Mouse (Mus musculus): ENCODE measurements around the gene Nbea. TPM values are rescaled to one million over a fixed set of nuclear protein-coding genes. Genes with fewer than 3 reads are reported as not detected.

Nbea gene
- polyA plus RNA-seq, 1 experiment from 2014 or later: 54.2 TPM

DNA sequence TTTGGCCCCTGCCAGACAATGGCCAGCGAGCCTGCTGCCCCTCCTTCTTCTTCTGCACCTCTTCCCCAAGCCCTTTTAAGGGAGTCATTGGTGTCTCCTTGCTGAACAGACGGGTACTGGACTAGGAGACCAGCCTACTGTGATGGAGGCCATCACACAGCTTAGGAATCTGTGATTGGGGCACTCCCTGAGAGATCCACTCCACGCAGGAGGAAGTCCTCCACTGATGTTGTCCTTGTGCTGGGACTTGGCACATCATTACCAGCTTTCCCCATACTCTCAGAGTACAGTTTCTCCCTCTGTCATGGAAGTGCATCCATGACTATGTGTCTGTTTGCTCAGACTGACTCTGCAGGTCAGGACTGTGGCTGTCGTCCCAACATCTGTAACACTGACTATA, 531.6 kb downstream of the Nbea start:
- WGBS: 84% methylated on average over 4 of the region's 4 CpGs
- no peak overlapping the region for H3K4me3 ChIP-seq (ENCODE audit: low read length)
- peaks cover 3% of the 10 kb centered on the region; the same call in 1 of the 2 replicates for H3K36me3 ChIP-seq (ENCODE audit: control insufficient read depth, insufficient read depth, low read length)
- no peaks in the 10 kb centered on the region for H3K9me3 ChIP-seq (ENCODE audit: control insufficient read depth, low read length)
- no peak overlapping the region for H3K27ac ChIP-seq (ENCODE audit: low read depth, low read length)
- no peaks in the 10 kb centered on the region for H3K27me3 ChIP-seq (replicated peaks; ENCODE audit: control insufficient read depth, insufficient read depth, low read length)
- H3K4me2 ChIP-seq (ENCODE audit: low read length): no peak overlapping the region
- no peaks in the 10 kb centered on the region; the same call in 1 of the 2 replicates for H3K4me1 ChIP-seq (ENCODE audit: control insufficient read depth, insufficient read depth, low read depth, low read length)
- ATAC-seq: no peak
- no peak overlapping the region for H3K9ac ChIP-seq (ENCODE audit: low read depth, low read length)

- peak overlapping the region; percentile 61 for H3K27ac ChIP-seq (ENCODE audit: low read depth, low read length)
- no peak overlapping the region for H3K4me2 ChIP-seq (ENCODE audit: low read length)
- H3K9ac ChIP-seq (ENCODE audit: low read depth, low read length): peak overlapping the region; percentile 15; the same call in 1 of the 2 replicates
- H3K9me3 ChIP-seq (ENCODE audit: control insufficient read depth, low read length): no peaks in the 10 kb centered on the region
- 63% methylated on average over 5 of the region's 5 CpGs for WGBS
- H3K4me1 ChIP-seq (ENCODE audit: control insufficient read depth, insufficient read depth, low read depth, low read length): no peaks in the 10 kb centered on the region; the same call in 1 of the 2 replicates
- no peaks in the 10 kb centered on the region for H3K27me3 ChIP-seq (replicated peaks; ENCODE audit: control insufficient read depth, insufficient read depth, low read length)
- peaks cover 3% of the 10 kb centered on the region for H3K36me3 ChIP-seq (ENCODE audit: control insufficient read depth, insufficient read depth, low read length)
- H3K4me3 ChIP-seq (ENCODE audit: low read length): no peak overlapping the region
- ATAC-seq: no peak
Observed at GRCm38 (mm10) chr3:55649541-55649940, 534.0 kb downstream of the Nbea start.

DNA sequence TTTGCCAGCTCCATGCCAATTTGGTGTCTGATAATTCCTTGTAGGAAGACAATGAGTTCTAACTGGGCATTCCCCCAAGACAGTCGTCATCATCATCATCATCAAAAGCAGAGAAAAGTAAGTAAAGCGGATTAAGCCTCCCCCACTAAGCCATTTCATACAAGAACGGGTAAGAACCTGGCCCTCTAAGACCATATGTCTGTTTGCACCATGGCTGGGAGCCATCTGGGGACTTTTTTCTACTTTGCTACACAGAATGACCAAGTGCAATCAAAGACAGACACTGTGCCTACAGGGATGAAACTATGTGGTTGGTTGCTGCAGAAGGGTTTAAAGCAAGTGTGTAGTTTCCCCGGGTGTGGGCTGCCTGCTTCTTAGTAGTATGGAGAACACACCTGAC, 535.2 kb downstream of the Nbea start:
- no peak overlapping the region; the same call in 1 of the 2 replicates for H3K27ac ChIP-seq (ENCODE audit: low read depth, low read length)
- no peak overlapping the region for H3K4me3 ChIP-seq (ENCODE audit: low read length)
- no peaks in the 10 kb centered on the region; the same call in none of the 2 replicates for H3K4me1 ChIP-seq (ENCODE audit: control insufficient read depth, insufficient read depth, low read depth, low read length)
- H3K4me2 ChIP-seq (ENCODE audit: low read length): no peak overlapping the region
- H3K36me3 ChIP-seq (ENCODE audit: control insufficient read depth, insufficient read depth, low read length): peaks cover 3% of the 10 kb centered on the region
- no peak overlapping the region for H3K9ac ChIP-seq (ENCODE audit: low read depth, low read length)
- no peaks in the 10 kb centered on the region for H3K27me3 ChIP-seq (replicated peaks; ENCODE audit: control insufficient read depth, insufficient read depth, low read length)
- WGBS: 72% methylated on average over 4 of the region's 4 CpGs
- peak; percentile 43; the same call in 1 of the 2 replicates for ATAC-seq
- H3K9me3 ChIP-seq (ENCODE audit: control insufficient read depth, low read length): no peaks in the 10 kb centered on the region

DNA sequence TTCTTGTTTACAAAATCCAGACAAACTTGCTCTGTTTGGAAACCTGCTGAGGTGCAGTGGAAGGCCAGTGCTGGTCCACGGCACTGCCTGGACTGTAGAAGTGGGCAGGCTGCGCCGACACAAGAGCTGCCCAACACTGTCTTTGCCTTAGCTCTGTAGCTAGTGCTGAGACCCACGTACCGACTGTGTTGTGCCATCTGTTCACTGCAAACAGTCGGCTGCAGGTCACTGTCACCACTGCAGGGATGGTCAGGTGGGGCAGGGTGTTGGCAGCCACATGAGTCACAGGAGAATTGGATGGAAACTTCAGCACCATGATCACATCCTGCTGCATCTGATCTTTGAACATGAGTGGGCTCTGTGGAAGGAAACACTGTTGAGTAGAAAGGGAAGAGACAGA, 536.3 kb downstream of the Nbea start:
- peak; percentile 41; the same call in 1 of the 2 replicates for ATAC-seq
- H3K4me1 ChIP-seq (ENCODE audit: control insufficient read depth, insufficient read depth, low read depth, low read length): no peaks in the 10 kb centered on the region; the same call in none of the 2 replicates
- peaks cover 12% of the 10 kb centered on the region for H3K36me3 ChIP-seq (ENCODE audit: control insufficient read depth, insufficient read depth, low read length)
- WGBS: 77% methylated on average over 6 of the region's 6 CpGs
- no peaks in the 10 kb centered on the region for H3K27me3 ChIP-seq (replicated peaks; ENCODE audit: control insufficient read depth, insufficient read depth, low read length)
- H3K4me3 ChIP-seq (ENCODE audit: low read length): no peak overlapping the region
- peak overlapping the region; percentile 48; the same call in 1 of the 2 replicates for H3K27ac ChIP-seq (ENCODE audit: low read depth, low read length)
- no peak overlapping the region for H3K9ac ChIP-seq (ENCODE audit: low read depth, low read length)
- H3K4me2 ChIP-seq (ENCODE audit: low read length): no peak overlapping the region
- H3K9me3 ChIP-seq (ENCODE audit: control insufficient read depth, low read length): no peaks in the 10 kb centered on the region

DNA sequence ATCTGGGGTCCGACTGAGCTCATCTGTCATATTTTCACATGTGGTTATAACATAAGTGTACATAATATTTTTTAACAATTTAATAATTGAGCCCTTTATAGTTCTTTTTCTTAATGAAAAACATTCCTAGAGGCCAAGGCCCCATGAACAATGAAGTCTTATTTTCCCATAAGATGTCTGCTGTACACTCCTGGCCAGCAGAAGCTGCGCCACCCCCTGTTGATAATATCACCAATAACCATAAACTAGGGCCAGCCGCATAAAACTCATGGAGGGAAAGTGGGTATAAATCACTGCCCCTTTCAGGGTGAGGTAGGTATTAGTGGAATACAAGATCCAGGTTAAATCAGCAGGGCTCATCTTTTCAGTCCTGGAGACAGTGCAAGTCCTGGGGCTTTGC, 537.1 kb downstream of the Nbea start:
- Histone ChIP-seq H3K36me3 (ENCODE audit: control insufficient read depth, insufficient read depth, low read length) (peaks cover 14% of the 10 kb centered on the region), H3K9me3 (ENCODE audit: control insufficient read depth, low read length) (no peaks in the 10 kb centered on the region), H3K4me3 (ENCODE audit: low read length) (no peak overlapping the region), H3K4me1 (ENCODE audit: control insufficient read depth, insufficient read depth, low read depth, low read length) (no peaks in the 10 kb centered on the region; the same call in none of the 2 replicates), H3K27me3 (replicated peaks; ENCODE audit: control insufficient read depth, insufficient read depth, low read length) (no peaks in the 10 kb centered on the region), H3K9ac (ENCODE audit: low read depth, low read length) (no peak overlapping the region), H3K27ac (ENCODE audit: low read depth, low read length) (no peak overlapping the region), H3K4me2 (ENCODE audit: low read length) (no peak overlapping the region)
- ATAC-seq: no peak
- WGBS: 85% methylated on average over 3 of the region's 3 CpGs

- Histone ChIP-seq H3K36me3 (ENCODE audit: control insufficient read depth, insufficient read depth, low read length) (peaks cover 14% of the 10 kb centered on the region), H3K9me3 (ENCODE audit: control insufficient read depth, low read length) (no peaks in the 10 kb centered on the region), H3K4me2 (ENCODE audit: low read length) (no peak overlapping the region), H3K27me3 (replicated peaks; ENCODE audit: control insufficient read depth, insufficient read depth, low read length) (no peaks in the 10 kb centered on the region), H3K4me1 (ENCODE audit: control insufficient read depth, insufficient read depth, low read depth, low read length) (no peaks in the 10 kb centered on the region; the same call in 1 of the 2 replicates), H3K4me3 (ENCODE audit: low read length) (no peak overlapping the region), H3K27ac (ENCODE audit: low read depth, low read length) (peak overlapping the region; percentile 26), H3K9ac (ENCODE audit: low read depth, low read length) (no peak overlapping the region)
- peak; percentile 52; the same call in 1 of the 2 replicates for ATAC-seq
- WGBS: 37% methylated on average over 11 of the region's 11 CpGs
Observed at GRCm38 (mm10) chr3:55644035-55644618, 539.4 kb downstream of the Nbea start.

- 50% methylated on average over 7 of the region's 7 CpGs for WGBS
- ATAC-seq: peak; percentile 58
- Histone ChIP-seq H3K9me3 (ENCODE audit: control insufficient read depth, low read length) (no peaks in the 10 kb centered on the region), H3K9ac (ENCODE audit: low read depth, low read length) (no peak overlapping the region), H3K4me2 (ENCODE audit: low read length) (no peak overlapping the region), H3K36me3 (ENCODE audit: control insufficient read depth, insufficient read depth, low read length) (peaks cover 5% of the 10 kb centered on the region), H3K27me3 (replicated peaks; ENCODE audit: control insufficient read depth, insufficient read depth, low read length) (no peaks in the 10 kb centered on the region), H3K4me3 (ENCODE audit: low read length) (no peak overlapping the region), H3K4me1 (ENCODE audit: control insufficient read depth, insufficient read depth, low read depth, low read length) (no peaks in the 10 kb centered on the region), H3K27ac (ENCODE audit: low read depth, low read length) (peak overlapping the region; percentile 39; the same call in 1 of the 2 replicates)
Observed at GRCm38 (mm10) chr3:55637660-55638059, 545.8 kb downstream of the Nbea start.

- Histone ChIP-seq H3K4me2 (ENCODE audit: low read length) (no peak overlapping the region), H3K4me1 (ENCODE audit: control insufficient read depth, insufficient read depth, low read depth, low read length) (no peaks in the 10 kb centered on the region), H3K36me3 (ENCODE audit: control insufficient read depth, insufficient read depth, low read length) (peaks cover 4% of the 10 kb centered on the region), H3K4me3 (ENCODE audit: low read length) (no peak overlapping the region), H3K27ac (ENCODE audit: low read depth, low read length) (no peak overlapping the region), H3K9me3 (ENCODE audit: control insufficient read depth, low read length) (no peaks in the 10 kb centered on the region), H3K27me3 (replicated peaks; ENCODE audit: control insufficient read depth, insufficient read depth, low read length) (no peaks in the 10 kb centered on the region), H3K9ac (ENCODE audit: low read depth, low read length) (no peak overlapping the region)
- WGBS: 45% methylated on average over 8 of the region's 8 CpGs
- peak; percentile 44; the same call in 1 of the 2 replicates for ATAC-seq
Observed at GRCm38 (mm10) chr3:55635542-55636172, 547.8 kb downstream of the Nbea start.

DNA sequence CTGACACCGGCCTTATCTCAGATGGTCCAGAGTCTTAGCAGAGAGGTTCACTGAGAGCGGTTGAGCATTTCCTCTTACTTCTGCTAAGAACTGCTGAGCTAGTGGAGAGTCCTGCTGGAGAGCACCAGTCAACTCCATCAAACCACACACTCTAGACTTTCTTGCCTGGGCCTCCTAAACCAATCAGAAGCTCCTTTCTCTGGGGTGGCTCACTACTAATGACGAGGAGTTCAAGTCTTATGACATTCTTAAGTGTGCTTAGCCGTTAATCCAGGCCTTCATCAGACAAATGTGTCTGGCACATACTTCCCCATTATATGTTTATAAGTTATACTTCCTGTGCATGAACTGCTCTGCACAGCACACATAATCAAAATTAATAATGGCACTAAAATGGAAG, 556.4 kb downstream of the Nbea start:
- ATAC-seq: no peak
- H3K9me3 ChIP-seq (ENCODE audit: control insufficient read depth, low read length): no peaks in the 10 kb centered on the region
- H3K4me2 ChIP-seq (ENCODE audit: low read length): no peak overlapping the region
- H3K27ac ChIP-seq (ENCODE audit: low read depth, low read length): no peak overlapping the region
- no peak overlapping the region for H3K4me3 ChIP-seq (ENCODE audit: low read length)
- H3K9ac ChIP-seq (ENCODE audit: low read depth, low read length): no peak overlapping the region
- peaks cover 26% of the 10 kb centered on the region for H3K36me3 ChIP-seq (ENCODE audit: control insufficient read depth, insufficient read depth, low read length)
- 98% methylated on average over 4 of the region's 4 CpGs for WGBS
- no peaks in the 10 kb centered on the region for H3K27me3 ChIP-seq (replicated peaks; ENCODE audit: control insufficient read depth, insufficient read depth, low read length)
- H3K4me1 ChIP-seq (ENCODE audit: control insufficient read depth, insufficient read depth, low read depth, low read length): no peaks in the 10 kb centered on the region

All from hindbrain, embryonic 16.5 days (tissue).